Mouse (Mus musculus) small intestine, adult 2 months (tissue): ENCODE measurements around the gene Tmem121. TPM values are rescaled to one million over a fixed set of nuclear protein-coding genes. Genes with fewer than 3 reads are reported as not detected.

Experiments used
- H3K27ac ChIP-seq: fragments of 200-500 bp; 2 replicates; pipeline ENCODE4 v1.5.1; 2012; ENCODE audit warnings: low read depth, low read length, control low read depth, inconsistent platforms; ENCODE audit not compliant: insufficient read depth
- H3K27me3 ChIP-seq: fragments of 200-500 bp; 2 replicates; pipeline ENCODE4 v1.6.1; 2012; ENCODE audit warnings: mild to moderate bottlenecking, moderate library complexity, low read length, inconsistent platforms; ENCODE audit not compliant: control insufficient read depth, insufficient read depth
- H3K36me3 ChIP-seq: fragments of 200-500 bp; 2 replicates; pipeline ENCODE4 v1.6.1; 2012; ENCODE audit warnings: mild to moderate bottlenecking, low read length, control low read depth, inconsistent platforms; ENCODE audit not compliant: control insufficient read depth, insufficient read depth
- H3K4me1 ChIP-seq: fragments of 200-500 bp; 2 replicates; pipeline ENCODE4 v1.6.1; 2012; ENCODE audit warnings: low read length, inconsistent platforms, mixed read lengths; ENCODE audit not compliant: control insufficient read depth, insufficient read depth, insufficient read length
- H3K4me3 ChIP-seq: fragments of 200-500 bp; 2 replicates; pipeline ENCODE4 v1.5.1; 2012; ENCODE audit warnings: low read depth, mild to moderate bottlenecking, control low read depth, inconsistent platforms, low read length, moderate library complexity
- CTCF ChIP-seq: fragments of 200-500 bp; IDR thresholded peaks from 2 replicates; pipeline ENCODE4 v1.5.1; 2012; ENCODE audit warnings: low read depth, mild to moderate bottlenecking, control low read depth, inconsistent platforms, low read length, moderate library complexity, mixed read lengths; ENCODE audit not compliant: insufficient replicate concordance, insufficient read length; ENCODE audit errors: extremely low read depth
- POLR2A ChIP-seq: fragments of 200-500 bp; IDR thresholded peaks from 2 replicates; pipeline ENCODE4 v1.6.1; 2012; ENCODE audit warnings: low read depth, mild to moderate bottlenecking, control low read depth, inconsistent platforms, low read length, moderate library complexity
- WGBS: fragments of 180-500 bp; shearing (Covaris S2); methylation state at CpG from one replicate; pipeline ENCODE4 v1.1.7; 2018; 5-methylcytosine and 5-hydroxymethylcytosine counted together
- polyA plus RNA-seq: library from polyadenylated mRNA; depleted of rRNA; stranded (reverse); fragments of >200 nt; gene quantifications from 2 replicates; pipeline ENCODE4 v1.2.3, GENCODE M21; 2012

Gene Tmem121
- polyA plus RNA-seq, 1 experiment: 2.4 TPM

DNA sequence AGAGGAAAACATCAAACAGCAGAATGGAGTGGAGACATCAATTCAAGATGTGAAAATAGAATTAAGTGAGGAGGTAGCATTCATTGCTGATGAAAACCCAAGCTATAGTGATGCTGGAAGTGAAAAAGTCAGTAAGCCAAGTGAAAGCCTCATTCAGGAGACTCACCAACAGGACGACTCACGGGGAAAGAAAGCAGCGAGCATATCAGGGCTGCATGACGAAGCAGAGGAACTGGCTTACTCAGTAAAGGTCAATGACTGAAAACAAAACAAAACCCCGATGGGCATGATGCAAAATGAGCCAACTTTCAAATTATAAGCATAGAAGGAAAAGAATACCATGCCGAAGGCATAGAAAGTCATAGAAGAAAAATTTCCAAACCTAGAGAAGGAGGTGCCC is 22.0 kb downstream of the Tmem121 start:
- Histone ChIP-seq H3K27ac (no peak overlapping the region), H3K36me3 (no peaks in the 10 kb centered on the region), H3K4me1 (no peaks in the 10 kb centered on the region), H3K4me3 (no peak overlapping the region), H3K27me3 (no peaks in the 10 kb centered on the region)
- no peak for TF ChIP-seq CTCF
- no peak for TF ChIP-seq POLR2A
- whole genome bisulfite sequencing: 76% methylated on average over 6 of the region's 6 CpGs

DNA sequence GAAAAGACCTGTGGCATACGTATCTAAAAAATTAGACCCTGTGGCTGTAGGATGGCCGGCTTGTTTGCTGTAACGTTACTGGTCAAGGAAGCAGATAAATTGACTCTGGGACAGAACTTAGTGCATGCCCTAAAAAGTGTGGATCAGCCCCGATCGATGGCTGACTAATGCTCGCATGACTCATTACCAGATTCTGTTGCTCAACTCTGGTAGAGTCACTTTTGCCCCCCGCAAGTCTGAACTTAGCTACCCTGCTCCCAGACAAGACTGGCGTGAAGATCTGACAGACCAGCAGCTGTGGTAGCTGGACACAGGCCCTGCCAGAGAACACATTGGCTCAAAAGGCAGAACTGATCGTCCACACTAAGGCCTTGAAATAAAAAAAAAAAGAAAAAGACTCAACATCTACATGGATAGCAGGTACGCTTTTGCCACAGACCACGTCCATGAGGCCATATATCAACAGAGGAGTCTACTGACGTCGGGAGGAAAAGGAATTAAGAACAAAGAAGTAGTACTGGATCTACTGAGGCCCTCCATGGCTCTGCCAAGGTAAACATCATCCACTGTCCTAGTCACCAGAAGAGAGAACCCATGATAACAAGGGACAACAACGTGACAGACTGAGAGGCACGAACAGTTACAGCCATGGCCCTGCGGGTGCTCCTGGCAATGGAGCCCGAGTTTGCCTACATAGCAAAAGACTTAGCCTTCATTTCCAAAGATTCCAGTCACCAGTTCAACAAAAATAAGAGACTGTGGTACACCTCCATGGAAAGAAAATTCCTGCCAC is 25.1 kb downstream of the Tmem121 start:
- no peaks in the 10 kb centered on the region for H3K36me3 ChIP-seq
- 76% methylated on average over 17 of the region's 17 CpGs for WGBS
- H3K27me3 ChIP-seq: no peaks in the 10 kb centered on the region
- TF ChIP-seq CTCF: no peak
- no peak overlapping the region for H3K27ac ChIP-seq
- no peak overlapping the region for H3K4me3 ChIP-seq
- H3K4me1 ChIP-seq: no peaks in the 10 kb centered on the region

DNA sequence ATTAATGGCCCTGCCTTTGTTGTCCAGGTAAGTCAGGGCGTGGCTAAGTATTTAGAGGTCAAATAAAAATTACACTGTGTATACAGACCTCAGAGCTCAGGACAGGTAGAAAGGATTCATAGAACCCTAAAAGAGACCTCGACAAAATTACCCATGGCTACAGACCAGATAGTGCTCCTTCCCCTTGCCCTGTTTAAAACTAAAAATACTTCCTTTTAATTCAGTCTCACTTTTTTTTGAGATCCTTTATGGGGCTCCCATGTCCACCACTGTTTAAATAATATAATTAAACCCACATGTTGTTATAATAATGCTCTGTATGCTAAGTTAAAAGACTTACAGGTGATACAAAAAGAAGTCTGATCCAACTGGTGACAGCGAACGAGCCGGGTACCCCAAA is 26.0 kb downstream of the Tmem121 start:
- Histone ChIP-seq H3K27ac (no peak overlapping the region), H3K4me1 (no peaks in the 10 kb centered on the region), H3K36me3 (no peaks in the 10 kb centered on the region), H3K4me3 (no peak overlapping the region), H3K27me3 (no peaks in the 10 kb centered on the region)
- WGBS: 67% methylated on average over 5 of the region's 5 CpGs
- no peak for TF ChIP-seq POLR2A

DNA sequence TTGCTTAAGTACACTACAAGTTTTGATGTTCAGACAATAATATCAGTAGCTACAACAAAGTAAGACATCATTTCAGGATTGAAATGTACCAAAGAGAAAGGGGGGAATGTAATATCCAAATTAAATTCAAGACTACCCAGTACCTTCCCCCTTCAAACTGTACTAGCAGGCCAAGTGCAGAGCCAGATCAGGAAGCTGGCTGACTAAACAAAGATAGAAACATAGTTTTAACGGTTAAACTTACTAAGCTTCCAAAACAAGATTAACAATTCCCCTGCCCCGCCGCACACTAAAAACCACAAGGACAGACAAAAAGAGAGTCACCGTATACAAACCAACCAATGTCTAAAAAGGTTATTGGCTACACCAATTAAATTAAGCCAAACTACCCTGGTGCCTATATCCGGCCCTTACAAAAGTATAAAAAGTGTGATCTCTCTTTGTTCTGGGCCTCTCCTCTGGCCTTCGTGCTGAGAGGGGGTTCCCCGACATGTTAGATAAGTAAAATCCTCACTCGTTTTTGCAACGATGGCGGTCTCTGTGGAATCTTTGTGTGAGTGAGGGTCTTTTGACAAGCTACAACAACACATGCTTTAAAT is 26.7 kb downstream of the Tmem121 start:
- Histone ChIP-seq H3K27ac (no peak overlapping the region), H3K4me3 (no peak overlapping the region), H3K27me3 (no peaks in the 10 kb centered on the region), H3K4me1 (no peaks in the 10 kb centered on the region), H3K36me3 (no peaks in the 10 kb centered on the region)
- no peak for TF ChIP-seq CTCF
- no peak for TF ChIP-seq POLR2A
- 84% methylated on average over 10 of the region's 10 CpGs for WGBS

DNA sequence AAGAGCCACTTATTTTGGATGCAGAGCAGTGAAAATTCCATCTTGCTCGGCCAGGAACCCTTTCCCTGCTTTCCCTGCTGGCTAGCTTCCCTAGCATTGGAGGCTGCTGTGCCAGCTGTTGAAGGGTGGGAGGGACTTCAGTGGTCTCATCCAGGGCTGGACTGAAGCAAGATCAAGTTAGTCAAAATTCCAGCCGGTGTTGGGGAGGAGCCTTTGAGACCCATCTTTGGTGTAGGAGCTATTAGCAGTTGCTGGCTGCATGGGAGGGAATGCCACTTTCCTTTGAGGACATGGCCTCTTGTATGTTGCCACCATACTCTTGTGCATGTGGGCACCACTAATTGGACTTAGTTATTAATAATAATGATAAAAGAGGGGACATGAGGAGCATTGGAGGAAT is 27.5 kb downstream of the Tmem121 start:
- Histone ChIP-seq H3K4me3 (no peak overlapping the region), H3K27me3 (no peaks in the 10 kb centered on the region), H3K4me1 (no peaks in the 10 kb centered on the region), H3K27ac (no peak overlapping the region), H3K36me3 (no peaks in the 10 kb centered on the region)
- 70% methylated on average over 2 of the region's 2 CpGs for WGBS
- TF ChIP-seq CTCF (no peak), POLR2A (no peak)

DNA sequence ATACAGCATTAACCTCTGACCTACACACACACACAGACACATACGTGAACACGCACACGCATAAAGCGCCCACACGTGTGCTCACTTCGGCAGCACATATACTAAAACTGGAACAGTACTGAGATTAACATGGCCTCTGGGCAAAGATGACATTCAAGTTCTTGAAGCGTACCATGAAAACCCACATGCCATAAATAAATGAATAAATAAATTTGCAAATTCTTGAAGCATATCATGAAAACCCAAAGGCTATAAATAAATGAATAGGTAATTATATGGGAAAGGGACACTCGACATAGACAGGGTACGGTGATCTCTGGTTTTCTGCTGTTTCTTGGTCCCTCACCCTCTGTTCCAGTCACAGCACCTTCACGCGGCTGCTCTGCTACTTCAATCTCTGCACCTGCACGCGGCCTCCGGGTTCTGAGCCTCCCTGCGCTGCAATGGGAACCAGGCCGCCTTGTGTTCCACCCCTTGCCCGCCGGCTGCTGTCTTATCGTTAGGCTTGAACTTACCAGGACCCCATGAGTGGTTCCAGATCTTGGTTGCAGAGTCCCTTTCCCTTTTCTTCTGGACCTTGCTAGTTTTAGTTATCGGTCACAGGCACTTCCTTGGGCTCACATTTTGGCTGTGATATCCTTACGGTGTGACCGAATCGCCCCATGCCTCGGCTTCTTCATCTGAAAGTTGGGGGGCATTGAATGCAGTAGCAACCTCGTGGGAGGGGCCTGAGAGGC is 28.5 kb downstream of the Tmem121 start:
- Histone ChIP-seq H3K4me1 (no peaks in the 10 kb centered on the region), H3K4me3 (no peak overlapping the region), H3K27me3 (no peaks in the 10 kb centered on the region), H3K36me3 (no peaks in the 10 kb centered on the region), H3K27ac (no peak overlapping the region)
- WGBS: 85% methylated on average over 25 of the region's 25 CpGs
- no peak for TF ChIP-seq POLR2A
- TF ChIP-seq CTCF: no peak

DNA sequence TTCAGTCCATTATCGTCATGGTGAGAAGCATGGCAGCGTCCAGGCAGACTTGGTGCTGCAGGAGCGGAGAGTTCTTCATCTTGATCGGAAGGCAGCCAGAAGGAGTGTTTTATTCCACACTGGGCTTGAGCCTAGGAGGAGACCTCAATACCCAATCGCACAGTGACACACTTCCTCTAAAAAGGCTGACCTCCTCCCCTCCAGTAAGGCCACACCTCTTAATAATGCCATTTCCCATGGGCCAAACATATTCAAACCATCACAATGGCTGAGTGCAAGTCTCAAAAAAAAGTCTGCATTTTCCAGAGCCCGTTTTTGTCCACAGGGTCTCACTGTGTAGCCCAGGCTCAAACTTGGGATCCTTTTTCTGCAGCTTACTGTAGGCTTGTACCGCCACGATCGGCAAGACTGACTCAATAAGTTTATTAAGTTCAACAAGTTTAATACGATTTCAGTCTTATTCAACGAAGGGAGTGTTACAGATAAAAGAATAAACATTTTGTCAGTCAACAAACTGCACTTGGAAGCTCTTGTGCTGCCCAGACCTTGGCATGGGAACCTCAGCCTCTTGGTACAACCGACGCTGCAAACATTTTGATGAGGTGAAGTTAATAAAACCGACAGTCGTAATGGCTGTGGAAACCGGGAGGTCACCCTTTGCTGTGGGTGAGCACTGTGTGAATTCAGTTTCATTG is 29.4 kb downstream of the Tmem121 start:
- H3K4me3 ChIP-seq: no peak overlapping the region

More for the DNA sequence above, 29.4 kb downstream of the Tmem121 start:
- Histone ChIP-seq H3K27me3 (no peaks in the 10 kb centered on the region), H3K4me1 (no peaks in the 10 kb centered on the region), H3K27ac (no peak overlapping the region), H3K36me3 (no peaks in the 10 kb centered on the region)
- WGBS: 83% methylated on average over 16 of the region's 16 CpGs
- TF ChIP-seq POLR2A (no peak), CTCF (no peak)
